Mouse (Mus musculus): ENCODE data around the gene Amhr2. TPM values are rescaled to one million over a fixed set of nuclear protein-coding genes. Genes with fewer than 3 reads are reported as not detected.

Gene Amhr2
- polyA plus RNA-seq, 1 experiment = 0.08 TPM

DNA sequence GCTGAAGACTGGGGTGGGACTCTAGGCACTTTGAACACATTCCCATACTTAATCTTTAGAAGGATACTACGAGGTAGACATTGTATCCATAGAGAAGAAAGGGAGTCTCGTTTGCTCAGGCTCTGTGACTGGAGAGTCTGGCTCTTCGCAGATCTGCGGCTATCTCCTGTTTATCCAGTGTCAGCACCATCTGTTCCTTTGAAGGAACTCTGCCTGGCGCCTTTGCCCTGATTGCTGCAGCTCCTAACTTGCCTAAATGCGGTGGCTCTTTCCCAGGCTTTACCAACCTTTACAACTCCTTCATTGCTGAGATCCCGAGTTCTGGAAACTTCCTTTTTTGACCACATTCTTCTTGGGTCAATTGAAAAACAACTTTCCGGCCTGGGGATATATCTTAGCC is 4.2 kb downstream of the Amhr2 start:
- Histone ChIP-seq H3K4me1 (ENCODE audit: control insufficient read depth) (peaks cover 14% of the 10 kb centered on the region), H3K27me3 (ENCODE audit: control insufficient read depth) (no peaks in the 10 kb centered on the region; the same call in 1 of the 2 replicates), H3K36me3 (ENCODE audit: control insufficient read depth) (no peaks in the 10 kb centered on the region), H3K4me3 (replicated peaks) (no peak overlapping the region), H3K9me3 (ENCODE audit: control insufficient read depth, low read length) (no peaks in the 10 kb centered on the region)
- TF ChIP-seq TAL1 (IDR thresholded peaks at IDR 0.05; ENCODE audit: low read length) (no peak), GATA1 (IDR thresholded peaks at IDR 0.05; ENCODE audit: low read length) (no peak)

DNA sequence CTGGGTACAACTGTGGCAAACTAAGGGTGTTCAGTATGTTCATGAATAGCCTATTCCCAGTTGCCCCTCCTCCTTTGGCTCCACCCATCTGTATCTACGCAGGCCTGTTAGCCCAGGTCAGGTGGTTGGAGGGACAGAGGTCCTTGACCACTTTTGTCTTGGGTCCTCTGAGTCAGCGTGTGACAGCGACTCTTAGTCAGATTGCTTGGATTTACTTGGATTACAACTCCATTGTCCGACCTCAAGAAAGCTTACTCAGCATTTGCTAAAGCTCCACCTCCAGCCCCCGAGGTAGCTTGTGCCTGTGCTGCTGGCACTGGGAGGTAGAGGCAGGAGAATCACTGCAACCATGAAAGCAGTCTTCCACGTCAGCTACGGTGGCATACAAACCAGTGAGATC is 5.8 kb downstream of the Amhr2 start:
- Histone ChIP-seq H3K27me3 (ENCODE audit: control insufficient read depth) (no peaks in the 10 kb centered on the region), H3K4me3 (replicated peaks) (no peak overlapping the region), H3K4me1 (ENCODE audit: control insufficient read depth) (peaks cover 16% of the 10 kb centered on the region), H3K9me3 (ENCODE audit: control insufficient read depth, low read length) (no peaks in the 10 kb centered on the region), H3K36me3 (ENCODE audit: control insufficient read depth) (no peaks in the 10 kb centered on the region)
- TF ChIP-seq TAL1 (IDR thresholded peaks at IDR 0.05; ENCODE audit: low read length) = no peak
- no peak for TF ChIP-seq GATA1 (IDR thresholded peaks at IDR 0.05; ENCODE audit: low read length)

DNA sequence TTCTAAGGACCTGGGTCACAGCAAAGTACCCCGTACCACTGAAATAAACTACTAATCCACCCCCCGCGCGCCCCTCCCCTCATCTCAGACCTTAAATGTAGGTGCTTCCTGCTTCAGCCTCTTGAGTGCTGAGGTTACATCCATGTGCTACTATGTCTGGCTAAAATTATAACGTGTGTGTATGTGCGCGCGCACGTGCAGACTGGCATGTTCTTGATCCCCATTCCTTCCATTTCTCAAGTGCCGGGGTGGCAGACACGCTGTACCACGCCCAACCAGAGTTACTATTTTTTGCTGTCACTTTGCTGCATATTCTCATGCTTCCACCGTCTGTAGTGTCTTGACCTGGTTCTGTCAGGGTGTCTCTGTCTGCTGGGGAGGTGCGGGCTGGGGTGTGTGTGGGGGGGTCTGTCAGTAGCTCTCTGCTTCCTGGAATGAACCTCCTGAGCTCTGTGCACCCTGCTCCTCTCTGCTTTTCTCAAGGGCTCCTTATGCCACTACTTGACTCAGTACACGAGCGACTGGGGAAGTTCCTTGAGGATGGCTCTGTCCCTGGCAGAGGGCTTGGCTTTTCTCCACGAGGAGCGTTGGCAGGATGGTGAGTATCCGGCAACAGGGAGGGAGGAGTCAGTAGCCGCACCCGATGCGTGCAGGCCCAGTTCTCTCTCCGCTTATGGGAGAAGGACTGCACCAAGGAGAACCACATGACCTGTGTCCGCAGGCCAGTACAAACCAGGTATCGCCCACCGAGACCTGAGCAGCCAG is 6.7 kb downstream of the Amhr2 start:
- peaks cover 13% of the 10 kb centered on the region for H3K4me1 ChIP-seq (ENCODE audit: control insufficient read depth)
- TF ChIP-seq GATA1 (IDR thresholded peaks at IDR 0.05; ENCODE audit: low read length) (no peak), TAL1 (IDR thresholded peaks at IDR 0.05; ENCODE audit: low read length) (no peak)
- H3K4me3 ChIP-seq (replicated peaks) = no peak overlapping the region
- H3K36me3 ChIP-seq (ENCODE audit: control insufficient read depth) = no peaks in the 10 kb centered on the region
- H3K27me3 ChIP-seq (ENCODE audit: control insufficient read depth) = no peaks in the 10 kb centered on the region
- H3K9me3 ChIP-seq (ENCODE audit: control insufficient read depth, low read length) = no peaks in the 10 kb centered on the region

DNA sequence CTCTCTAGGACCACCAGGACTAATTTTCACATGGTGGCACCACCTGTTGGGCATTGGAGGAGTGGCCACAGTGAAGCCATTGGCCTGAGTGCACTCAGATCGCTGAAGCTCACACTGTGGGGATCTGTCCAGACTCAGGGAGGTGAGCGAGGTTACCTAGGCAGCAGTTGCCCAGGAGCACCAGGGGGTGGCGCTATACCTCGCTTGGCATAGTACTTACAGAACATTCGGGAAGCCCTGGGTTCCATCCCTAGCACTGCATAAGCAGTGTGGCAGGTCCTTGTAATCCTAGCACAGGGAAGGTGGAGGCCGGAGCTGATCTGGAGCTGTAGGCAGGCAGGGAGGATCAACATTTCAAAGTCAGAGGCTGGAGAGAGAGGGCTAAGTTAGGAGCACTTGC is 10.8 kb downstream of the Amhr2 start:
- peaks cover 46% of the 10 kb centered on the region for H3K4me1 ChIP-seq (ENCODE audit: control insufficient read depth)
- no peaks in the 10 kb centered on the region for H3K27me3 ChIP-seq (ENCODE audit: control insufficient read depth)
- H3K4me3 ChIP-seq (replicated peaks) = no peak overlapping the region
- TF ChIP-seq GATA1 (IDR thresholded peaks at IDR 0.05; ENCODE audit: low read length) = no peak
- TF ChIP-seq TAL1 (IDR thresholded peaks at IDR 0.05; ENCODE audit: low read length) = no peak
- peaks cover 8% of the 10 kb centered on the region for H3K36me3 ChIP-seq (ENCODE audit: control insufficient read depth)
- H3K9me3 ChIP-seq (ENCODE audit: control insufficient read depth, low read length) = no peaks in the 10 kb centered on the region

DNA sequence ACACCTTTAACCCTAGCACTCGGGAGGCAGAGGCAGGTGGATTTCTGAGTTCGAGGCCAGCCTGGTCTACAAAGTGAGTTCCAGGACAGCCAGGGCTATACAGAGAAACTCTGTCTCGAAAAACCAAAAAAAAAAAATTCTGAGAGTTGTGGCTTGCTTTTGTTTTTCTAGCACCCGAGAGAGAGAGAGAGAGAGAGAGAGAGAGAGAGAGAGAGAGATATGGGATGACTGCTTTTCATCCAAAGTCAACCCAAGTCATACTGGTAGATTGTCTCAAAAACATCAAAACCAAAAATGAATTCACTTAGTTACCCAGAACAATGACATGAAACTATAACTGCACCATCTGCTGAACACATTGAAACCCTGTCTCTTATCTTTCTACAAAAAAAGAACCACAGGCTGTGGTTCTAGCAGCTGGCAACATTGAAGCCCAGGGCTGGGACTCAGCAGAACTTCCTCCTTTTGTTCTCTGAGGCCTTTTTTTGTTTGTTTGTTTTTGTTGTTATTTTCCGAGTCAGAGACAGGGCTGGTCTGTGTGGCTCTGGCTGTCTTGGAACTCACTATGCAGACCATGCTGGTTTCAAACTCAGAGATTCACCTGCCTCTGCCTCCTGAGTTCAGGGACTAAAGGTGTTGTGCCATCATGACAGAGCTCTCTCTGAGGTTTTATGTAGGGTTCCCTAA is 13.0 kb downstream of the Amhr2 start:
- Histone ChIP-seq H3K4me1 (ENCODE audit: control insufficient read depth) (peaks cover 62% of the 10 kb centered on the region), H3K36me3 (ENCODE audit: control insufficient read depth) (peaks cover 25% of the 10 kb centered on the region), H3K27me3 (ENCODE audit: control insufficient read depth) (no peaks in the 10 kb centered on the region), H3K9me3 (ENCODE audit: control insufficient read depth, low read length) (no peaks in the 10 kb centered on the region), H3K4me3 (replicated peaks) (peak overlapping the region; percentile 76)
- TF ChIP-seq GATA1 (IDR thresholded peaks at IDR 0.05; ENCODE audit: low read length) (no peak), TAL1 (IDR thresholded peaks at IDR 0.05; ENCODE audit: low read length) (no peak)

DNA sequence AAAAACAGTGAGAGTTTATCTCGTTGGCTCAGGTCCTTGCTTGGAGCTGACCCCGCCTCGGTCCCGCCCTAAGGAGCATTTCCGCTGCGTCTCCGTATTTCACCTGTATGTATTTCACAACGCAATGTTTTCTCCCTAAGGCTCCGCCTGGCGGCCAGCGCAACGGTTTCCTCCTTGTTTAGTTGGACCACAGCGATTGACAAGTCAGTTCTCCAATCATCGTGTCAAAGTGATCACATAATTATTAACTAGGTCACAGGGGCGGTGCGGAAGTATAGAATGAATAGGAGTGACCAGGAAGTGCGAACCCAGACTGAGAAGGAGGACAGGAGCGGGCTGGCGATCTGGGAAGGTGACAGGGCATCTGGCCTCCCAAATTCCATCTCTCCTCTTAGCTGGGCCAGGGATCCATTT is 13.7 kb downstream of the Amhr2 start, which contains the start of gene Prr13:
TSS of gene Prr13 (plus strand) at position 125 of the 414 bp plus-strand sequence.
- Histone ChIP-seq H3K36me3 (ENCODE audit: control insufficient read depth) (peaks cover 32% of the 10 kb centered on the region), H3K4me3 (replicated peaks) (peak within 1 kb of the TSS; percentile 76), H3K4me1 (ENCODE audit: control insufficient read depth) (peaks cover 62% of the 10 kb centered on the region), H3K9me3 (ENCODE audit: control insufficient read depth, low read length) (no peaks in the 10 kb centered on the region), H3K27me3 (ENCODE audit: control insufficient read depth) (no peaks in the 10 kb centered on the region)
- TF ChIP-seq GATA1 (IDR thresholded peaks at IDR 0.05; ENCODE audit: low read length) = no peak
- TF ChIP-seq TAL1 (IDR thresholded peaks at IDR 0.05; ENCODE audit: low read length) = no peak; the same call in 2 of the 3 replicates

DNA sequence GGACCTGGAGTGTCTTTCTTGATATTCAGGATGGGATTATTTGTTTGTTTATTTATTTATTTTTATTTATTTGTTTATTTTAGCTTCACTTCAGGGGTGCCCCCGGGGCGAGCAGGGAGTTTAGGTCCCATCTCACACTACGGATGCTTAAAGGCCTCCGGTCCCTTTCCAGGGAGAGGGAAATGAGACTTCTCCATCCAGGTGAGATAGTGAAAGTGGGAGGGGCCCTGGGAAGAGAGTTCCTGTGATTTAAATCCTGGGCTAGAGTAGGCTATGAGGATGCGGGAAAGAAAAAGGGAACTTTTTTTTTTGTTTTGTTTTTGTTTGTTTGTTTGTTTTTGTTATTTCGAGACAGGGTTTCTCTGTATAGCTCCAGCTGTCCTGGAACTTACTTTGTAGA is 14.2 kb downstream of the Amhr2 start:
- Histone ChIP-seq H3K27me3 (ENCODE audit: control insufficient read depth) (no peaks in the 10 kb centered on the region), H3K9me3 (ENCODE audit: control insufficient read depth, low read length) (no peaks in the 10 kb centered on the region), H3K36me3 (ENCODE audit: control insufficient read depth) (peaks cover 35% of the 10 kb centered on the region), H3K4me3 (replicated peaks) (peak overlapping the region; percentile 76), H3K4me1 (ENCODE audit: control insufficient read depth) (peaks cover 62% of the 10 kb centered on the region)
- TF ChIP-seq GATA1 (IDR thresholded peaks at IDR 0.05; ENCODE audit: low read length) (no peak), TAL1 (IDR thresholded peaks at IDR 0.05; ENCODE audit: low read length) (no peak)

DNA sequence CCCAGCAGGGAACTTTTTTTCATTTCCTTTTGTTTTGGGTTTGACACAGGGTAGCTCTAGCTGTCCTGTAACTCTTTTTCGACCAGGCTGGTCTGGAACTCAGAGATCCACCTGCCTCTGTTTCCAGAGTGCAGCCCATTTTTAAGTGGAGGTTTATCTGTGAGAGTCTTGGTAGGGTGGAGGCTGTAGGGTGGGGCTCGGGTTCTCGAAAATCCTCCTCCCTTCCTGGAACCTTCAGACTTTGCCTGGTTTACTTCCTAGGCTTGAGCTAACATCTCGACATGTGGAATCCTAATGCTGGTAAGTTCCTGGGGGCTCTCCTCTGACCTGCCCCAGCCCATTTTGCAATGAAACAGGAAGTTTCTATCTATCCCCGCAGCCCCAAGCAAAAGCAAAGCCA is 14.7 kb downstream of the Amhr2 start:
- Histone ChIP-seq H3K36me3 (ENCODE audit: control insufficient read depth) (peaks cover 37% of the 10 kb centered on the region), H3K9me3 (ENCODE audit: control insufficient read depth, low read length) (no peaks in the 10 kb centered on the region), H3K27me3 (ENCODE audit: control insufficient read depth) (no peaks in the 10 kb centered on the region), H3K4me3 (replicated peaks) (peak overlapping the region; percentile 76), H3K4me1 (ENCODE audit: control insufficient read depth) (peaks cover 62% of the 10 kb centered on the region)
- TF ChIP-seq GATA1 (IDR thresholded peaks at IDR 0.05; ENCODE audit: low read length) (no peak), TAL1 (IDR thresholded peaks at IDR 0.05; ENCODE audit: low read length) (no peak)

DNA sequence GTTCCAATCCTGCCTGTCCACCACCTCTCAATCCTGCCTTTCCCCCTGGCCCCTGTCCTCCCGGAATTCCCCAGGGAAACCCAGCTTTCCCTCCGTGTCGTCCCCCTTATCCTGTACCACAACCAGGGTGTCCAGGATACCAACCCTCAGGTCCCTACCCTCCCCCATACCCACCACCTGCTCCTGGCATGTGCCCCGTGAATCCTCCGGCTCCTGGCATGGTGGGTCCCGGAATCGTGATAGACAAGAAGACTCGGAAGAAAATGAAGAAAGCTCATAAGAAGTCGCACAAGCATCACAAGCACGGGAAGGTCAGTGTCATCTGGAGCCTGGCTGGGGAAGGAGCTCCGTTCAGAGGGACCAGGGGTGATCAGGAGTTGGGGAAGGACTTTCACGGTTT is 15.2 kb downstream of the Amhr2 start:
- H3K4me3 ChIP-seq (replicated peaks) = peak overlapping the region; percentile 76
- H3K36me3 ChIP-seq (ENCODE audit: control insufficient read depth) = peaks cover 43% of the 10 kb centered on the region
- H3K4me1 ChIP-seq (ENCODE audit: control insufficient read depth) = peaks cover 62% of the 10 kb centered on the region
- TF ChIP-seq TAL1 (IDR thresholded peaks at IDR 0.05; ENCODE audit: low read length) = no peak
- TF ChIP-seq GATA1 (IDR thresholded peaks at IDR 0.05; ENCODE audit: low read length) = no peak
- no peaks in the 10 kb centered on the region for H3K27me3 ChIP-seq (ENCODE audit: control insufficient read depth)
- H3K9me3 ChIP-seq (ENCODE audit: control insufficient read depth, low read length) = no peaks in the 10 kb centered on the region
